Mouse (Mus musculus) kidney, adult 2 months (tissue): Measurements from ENCODE around the gene Coa4.

ENCODE experiments used
- CTCF ChIP-seq: fragments of 200-500 bp; conservative IDR thresholded peaks from 2 replicates; pipeline ENCODE4 v1.5.1; 2011; ENCODE audit warnings: low read depth, mild to moderate bottlenecking, control low read depth, low read length, moderate library complexity, mixed read lengths; ENCODE audit not compliant: insufficient read depth, insufficient read length
- POLR2A ChIP-seq: fragments of 200-500 bp; IDR thresholded peaks from one replicate; pipeline ENCODE4 v1.6.1; 2011; ENCODE audit warnings: low read depth, low read length, control low read depth

DNA sequence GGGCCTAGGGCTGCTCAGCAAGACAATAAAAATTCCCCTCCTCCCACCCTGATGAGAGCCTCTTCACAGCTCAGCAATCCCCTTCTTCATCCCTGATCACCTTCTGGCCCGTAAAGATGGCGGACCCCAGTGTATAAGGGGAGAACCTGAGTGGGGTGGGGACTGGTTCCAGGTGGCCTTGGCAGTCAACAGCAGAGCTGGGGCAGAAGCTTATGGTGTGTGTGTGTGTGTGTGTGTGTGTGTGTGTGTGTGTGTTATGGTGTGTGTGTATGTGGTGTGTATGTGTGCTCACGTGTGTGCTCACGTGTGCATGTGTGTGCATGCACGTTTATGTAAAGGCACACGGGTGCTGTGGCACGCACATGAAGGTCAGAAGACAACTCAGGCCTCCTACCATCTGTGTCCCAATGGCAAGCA is 42.4 kb upstream of the Coa4 start:
- TF ChIP-seq CTCF (no peak), POLR2A (no peak)
